Comparison of ENCODE assay signal across 12 mouse cellular contexts in genomic region chr10:83036340-83037045, GRCm38 (mm10). TPM values are rescaled to one million over a fixed set of nuclear protein-coding genes. Genes with fewer than 3 reads are reported as not detected.
DNase-seq lines count a peak whose midpoint lies in the region; ATAC-seq and TF ChIP-seq lines count a peak whose summit lies in the region.
"Had no signal": no experiment of that assay in that cellular context is flagged by ENCODE, and none has a peak within 500 bp of the region (broad histone marks: within the 10 kb centered on the region; RNA-seq: fewer than 3 reads in every experiment).

No protein-coding gene starts in this region.

- no peak for TF ChIP-seq POLR2A in kidney, adult 2 months (IDR thresholded peaks at IDR 0.05; ENCODE audit: low read depth, low read length)

- no peak for ATAC-seq in kidney, embryonic 15.5 days (replicated peaks; ENCODE audit: low FRiP score)
- 0 out of 2 replicates have a peak, but pooled peaks have one; percentile 35 for ATAC-seq in stomach, embryonic 14.5 days (ENCODE audit: insufficient number of reproducible peaks, insufficient read depth, low FRiP score, low read depth)
- no peak for ATAC-seq in stomach, postnatal 0 days (ENCODE audit: low FRiP score, low TSS enrichment)
- ATAC-seq in hindbrain, embryonic 13.5 days (ENCODE audit: low FRiP score) = peak; percentile 34; the same call in 1 of the 2 replicates
- peak; percentile 69 for ATAC-seq in stomach, embryonic 16.5 days (ENCODE audit: insufficient read depth, low FRiP score)
- ATAC-seq: forebrain, embryonic 14.5 days had no signal

- no peaks in the 10 kb centered on the region for H3K9me3 ChIP-seq in kidney, embryonic 15.5 days (replicated peaks)
- H3K9me3 ChIP-seq in stomach, embryonic 14.5 days (ENCODE audit: control insufficient read depth, low read depth, low read length) = no peaks in the 10 kb centered on the region
- H3K9me3 ChIP-seq in stomach, postnatal 0 days (ENCODE audit: control insufficient read depth, low read length) = no peaks in the 10 kb centered on the region
- H3K9me3 ChIP-seq in hindbrain, embryonic 13.5 days = no peaks in the 10 kb centered on the region
- H3K9me3 ChIP-seq in stomach, embryonic 16.5 days (replicated peaks; ENCODE audit: control insufficient read depth, low read length) = no peaks in the 10 kb centered on the region
- H3K9me3 ChIP-seq: megakaryocyte, embryonic 14.5 days had no signal

- H3K27ac ChIP-seq in kidney, embryonic 15.5 days = peak overlapping the region; percentile 11; the same call in 1 of the 2 replicates
- H3K27ac ChIP-seq in kidney, adult 2 months (ENCODE audit: insufficient read depth, low read depth, low read length) = no peak overlapping the region
- H3K27ac ChIP-seq in stomach, embryonic 14.5 days (ENCODE audit: low read length) = no peak overlapping the region
- H3K27ac ChIP-seq in stomach, postnatal 0 days (replicated peaks) = no peak overlapping the region
- H3K27ac ChIP-seq in hindbrain, embryonic 13.5 days = peak overlapping the region; percentile 66
- H3K27ac ChIP-seq in stomach, embryonic 16.5 days (ENCODE audit: low read length) = no peak overlapping the region

- no peak overlapping the region for H3K4me2 ChIP-seq in kidney, embryonic 15.5 days
- no peak overlapping the region for H3K4me2 ChIP-seq in stomach, embryonic 14.5 days (replicated peaks; ENCODE audit: low read depth, low read length)
- H3K4me2 ChIP-seq in stomach, postnatal 0 days (replicated peaks; ENCODE audit: low read depth) = no peak overlapping the region
- H3K4me2 ChIP-seq in hindbrain, embryonic 13.5 days = no peak overlapping the region
- H3K4me2 ChIP-seq in stomach, embryonic 16.5 days (ENCODE audit: low read depth, low read length) = no peak overlapping the region

- H3K36me3 ChIP-seq in kidney, embryonic 15.5 days = no peaks in the 10 kb centered on the region
- H3K36me3 ChIP-seq in kidney, adult 2 months (ENCODE audit: control insufficient read depth, insufficient read depth, low read length) = no peaks in the 10 kb centered on the region
- no peaks in the 10 kb centered on the region for H3K36me3 ChIP-seq in stomach, embryonic 14.5 days (ENCODE audit: control insufficient read depth, insufficient read depth, low read length)
- no peaks in the 10 kb centered on the region for H3K36me3 ChIP-seq in stomach, postnatal 0 days (ENCODE audit: control insufficient read depth, insufficient read depth, low read length)
- H3K36me3 ChIP-seq in hindbrain, embryonic 13.5 days = no peaks in the 10 kb centered on the region
- H3K36me3 ChIP-seq in stomach, embryonic 16.5 days (ENCODE audit: control insufficient read depth, insufficient read depth, low read length) = no peaks in the 10 kb centered on the region

- no peak for TF ChIP-seq CTCF in kidney, adult 2 months (conservative IDR thresholded peaks at IDR 0.05; ENCODE audit: insufficient read depth, insufficient read length, low read depth, low read length)
- no peak for TF ChIP-seq CTCF in stomach, postnatal 0 days (IDR thresholded peaks at IDR 0.05; ENCODE audit: low read depth)

- H3K4me1 ChIP-seq in kidney, embryonic 15.5 days = peaks cover 70% of the 10 kb centered on the region
- peaks cover 9% of the 10 kb centered on the region for H3K4me1 ChIP-seq in kidney, adult 2 months (ENCODE audit: control insufficient read depth, insufficient read depth, low read length)
- peaks cover 2% of the 10 kb centered on the region; the same call in 1 of the 2 replicates for H3K4me1 ChIP-seq in stomach, embryonic 14.5 days (ENCODE audit: control insufficient read depth, insufficient read depth, low read length)
- no peaks in the 10 kb centered on the region for H3K4me1 ChIP-seq in stomach, postnatal 0 days (replicated peaks; ENCODE audit: control insufficient read depth, insufficient read depth)
- H3K4me1 ChIP-seq in hindbrain, embryonic 13.5 days (replicated peaks) = peaks cover 23% of the 10 kb centered on the region
- H3K4me1 ChIP-seq in stomach, embryonic 16.5 days (ENCODE audit: control insufficient read depth, insufficient read depth, low read length) = no peaks in the 10 kb centered on the region

- WGBS in kidney, embryonic 15.5 days = 65% methylated on average over 20 of the region's 20 CpGs
- WGBS in kidney, adult 2 months = 77% methylated on average over 20 of the region's 20 CpGs
- 79% methylated on average over 20 of the region's 20 CpGs for WGBS in stomach, embryonic 14.5 days
- 85% methylated on average over 20 of the region's 20 CpGs for WGBS in stomach, postnatal 0 days
- 53% methylated on average over 20 of the region's 20 CpGs for WGBS in hindbrain, embryonic 13.5 days
- WGBS in stomach, embryonic 16.5 days = 84% methylated on average over 20 of the region's 20 CpGs

- no peak for DNase-seq in kidney, adult 2 months
- DNase-seq in stomach, postnatal 0 days (ENCODE audit: low spot score) = no peak
- no peak for DNase-seq in spleen, postnatal 4 days (ENCODE audit: low spot score in 2 of 2)
- DNase-seq in spleen, postnatal 14 days (ENCODE audit: low spot score in 2 of 2) = no peak
- DNase-seq: embryo, embryonic 11 days; kidney, postnatal 36 days had no signal

- H3K27me3 ChIP-seq in kidney, embryonic 15.5 days = no peaks in the 10 kb centered on the region
- H3K27me3 ChIP-seq in kidney, adult 2 months (replicated peaks; ENCODE audit: control insufficient read depth, insufficient read depth, low read length) = no peaks in the 10 kb centered on the region
- no peaks in the 10 kb centered on the region for H3K27me3 ChIP-seq in stomach, embryonic 14.5 days (ENCODE audit: control insufficient read depth, insufficient read depth, low read length)
- no peaks in the 10 kb centered on the region for H3K27me3 ChIP-seq in stomach, postnatal 0 days (ENCODE audit: control insufficient read depth, insufficient read depth, low read length)
- no peaks in the 10 kb centered on the region for H3K27me3 ChIP-seq in hindbrain, embryonic 13.5 days
- no peaks in the 10 kb centered on the region for H3K27me3 ChIP-seq in stomach, embryonic 16.5 days (ENCODE audit: control insufficient read depth, insufficient read depth, low read length)
- H3K27me3 ChIP-seq: megakaryocyte, embryonic 14.5 days had no signal

- no peak overlapping the region for H3K9ac ChIP-seq in kidney, embryonic 15.5 days
- H3K9ac ChIP-seq in stomach, embryonic 14.5 days (replicated peaks; ENCODE audit: low read depth, low read length) = no peak overlapping the region
- H3K9ac ChIP-seq in stomach, postnatal 0 days (ENCODE audit: low read length) = no peak overlapping the region
- H3K9ac ChIP-seq in hindbrain, embryonic 13.5 days = no peak overlapping the region
- no peak overlapping the region for H3K9ac ChIP-seq in stomach, embryonic 16.5 days (ENCODE audit: low read length)

- no peak overlapping the region for H3K4me3 ChIP-seq in kidney, embryonic 15.5 days (replicated peaks)
- H3K4me3 ChIP-seq in kidney, adult 2 months (ENCODE audit: insufficient read depth, low read depth, low read length) = no peak overlapping the region
- no peak overlapping the region for H3K4me3 ChIP-seq in stomach, embryonic 14.5 days (ENCODE audit: low read depth, low read length)
- H3K4me3 ChIP-seq in stomach, postnatal 0 days (ENCODE audit: low read depth, low read length) = no peak overlapping the region
- H3K4me3 ChIP-seq in hindbrain, embryonic 13.5 days = no peak overlapping the region
- no peak overlapping the region for H3K4me3 ChIP-seq in stomach, embryonic 16.5 days (replicated peaks; ENCODE audit: low read length)
- H3K4me3 ChIP-seq: megakaryocyte, embryonic 14.5 days had no signal

- no peak for TF ChIP-seq EP300 in stomach, postnatal 0 days (optimal IDR thresholded peaks at IDR 0.05)

RNA-seq across cellular contexts. Expression of gene Chst11, which starts 51.2 kb away (rescaled TPM):
- polyA plus RNA-seq in kidney, embryonic 15.5 days (2015; fragmentation: Nextera tagmentation; extraction: Ambion mirVana) = 3.8 and 4.7 TPM in 2 replicates
- 8.0 and 9.2 TPM in 2 replicates for polyA plus RNA-seq in kidney, adult 2 months (2012; rRNA removed)
- 2.0 TPM in 2 replicates for polyA plus RNA-seq in stomach, embryonic 14.5 days (2014; fragmentation: Nextera tagmentation; extraction: Ambion mirVana)
- polyA plus RNA-seq in stomach, postnatal 0 days (2015; fragmentation: Nextera tagmentation; extraction: Ambion mirVana) = 0.35 and 0.45 TPM in 2 replicates
- polyA plus RNA-seq in hindbrain, embryonic 13.5 days (2015; fragmentation: Nextera tagmentation; extraction: Ambion mirVana) = 2.7 and 3.2 TPM in 2 replicates
- polyA plus RNA-seq in stomach, embryonic 16.5 days (2015; fragmentation: Nextera tagmentation; extraction: Ambion mirVana) = 0.85 and 1.1 TPM in 2 replicates

Comparison
In these comparisons a context has a peak if more than half of its experiments do, and no peak if none do; other contexts are left out.
1. ATAC-seq: peak in stomach, embryonic 14.5 days (single experiment), hindbrain, embryonic 13.5 days (single experiment) and stomach, embryonic 16.5 days (single experiment); none in kidney, embryonic 15.5 days (single experiment) and stomach, postnatal 0 days (single experiment).
2. H3K27ac ChIP-seq: peak in kidney, embryonic 15.5 days (single experiment) and hindbrain, embryonic 13.5 days (single experiment); none in kidney, adult 2 months (single experiment), stomach, embryonic 14.5 days (single experiment), stomach, postnatal 0 days (single experiment) and stomach, embryonic 16.5 days (single experiment).